Mouse (Mus musculus) heart, embryonic 11.5 days (tissue): ENCODE results near the gene Gm13285. TPM values are rescaled to one million over a fixed set of nuclear protein-coding genes. Genes with fewer than 3 reads are reported as not detected.
"Not testable (repeated sequence)": the region's sequence is repeated elsewhere in the genome, so short reads cannot be mapped to it uniquely, and the experiment has no call there.

Experiments used
- ATAC-seq: fragments of 200-750 bp; cut with Nextera tagmentation; replicated peaks from 2 replicates; pipeline ENCODE4 v1.8.0; 2017; ENCODE audit warnings: moderate library complexity; ENCODE audit not compliant: insufficient number of reproducible peaks, low FRiP score, low TSS enrichment
- H3K27ac ChIP-seq: fragments of 300-500 bp; sonication (generic); 2 replicates; pipeline ENCODE4 v1.5.1; 2014; ENCODE audit warnings: mild to moderate bottlenecking, low read depth, low read length
- H3K27me3 ChIP-seq: fragments of 300-500 bp; sonication (generic); 2 replicates; pipeline ENCODE4 v1.6.1; 2014; ENCODE audit warnings: mild to moderate bottlenecking, low read length, mixed read lengths; ENCODE audit not compliant: control insufficient read depth, insufficient read depth
- H3K36me3 ChIP-seq: fragments of 300-500 bp; sonication (generic); 2 replicates; pipeline ENCODE4 v1.6.1; 2014; ENCODE audit warnings: mild to moderate bottlenecking, low read length, moderate library complexity, mixed read lengths; ENCODE audit not compliant: control insufficient read depth, insufficient read depth
- H3K4me1 ChIP-seq: fragments of 300-500 bp; sonication (generic); 2 replicates; pipeline ENCODE4 v1.6.1; 2014; ENCODE audit warnings: low read length; ENCODE audit not compliant: control insufficient read depth, insufficient read depth
- H3K4me2 ChIP-seq: fragments of 300-500 bp; sonication (generic); 2 replicates; pipeline ENCODE4 v1.6.1; 2014; ENCODE audit warnings: mild to moderate bottlenecking, moderate library complexity
- H3K4me3 ChIP-seq: fragments of 300-500 bp; sonication (generic); 2 replicates; pipeline ENCODE4 v1.5.1; 2014; ENCODE audit warnings: low read depth, low read length
- H3K9ac ChIP-seq: fragments of 300-500 bp; sonication (generic); 2 replicates; pipeline ENCODE4 v1.6.1; 2014; ENCODE audit warnings: mild to moderate bottlenecking, low read depth, low read length, moderate library complexity
- H3K9me3 ChIP-seq: fragments of 300-500 bp; sonication (generic); replicated peaks from 2 replicates; pipeline ENCODE4 v1.6.1; 2016; ENCODE audit warnings: low read length; ENCODE audit not compliant: control insufficient read depth
- WGBS: fragments of 180-500 bp; shearing (Covaris S2); extraction: QIAGEN DNeasy Blood & Tissue Kit; methylation state at CpG from one replicate; pipeline ENCODE4 v1.1.7; 2014; ENCODE audit not compliant: insufficient replicate concordance; 5-methylcytosine and 5-hydroxymethylcytosine counted together
- polyA plus RNA-seq: library from polyadenylated mRNA; unstranded; fragments of >200 nt; fragmentation: Nextera tagmentation; extraction: Ambion mirVana; gene quantifications from 2 replicates; pipeline ENCODE4 v1.2.1, GENCODE M21; 2014

The Gm13285 gene
- polyA plus RNA-seq, 1 experiment from 2014 or later = 0.27 TPM

- no peak within 1 kb of the TSS for H3K27ac ChIP-seq
- WGBS = 52% methylated on average over 3 of the region's 3 CpGs
- no peaks in the 10 kb centered on the region for H3K4me1 ChIP-seq
- H3K4me3 ChIP-seq = no peak within 1 kb of the TSS
- H3K4me2 ChIP-seq = no peak within 1 kb of the TSS
- H3K9ac ChIP-seq = no peak within 1 kb of the TSS
- no peaks in the 10 kb centered on the region for H3K36me3 ChIP-seq
- H3K9me3 ChIP-seq = no peaks in the 10 kb centered on the region
- no peaks in the 10 kb centered on the region for H3K27me3 ChIP-seq
- no peak for ATAC-seq
These were observed 16.5 kb downstream of the Gm13285 start, which contains the start of gene Ifna7 for GRCm38 (mm10) chr4:88815928-88816327. TSS of gene Ifna7 (plus strand) at chr4:88816228.

- Histone ChIP-seq H3K36me3 (no peaks in the 10 kb centered on the region), H3K4me2 (no peak within 1 kb of the TSS), H3K27ac (no peak within 1 kb of the TSS), H3K9ac (no peak within 1 kb of the TSS), H3K27me3 (no peaks in the 10 kb centered on the region), H3K4me3 (no peak within 1 kb of the TSS), H3K9me3 (no peaks in the 10 kb centered on the region), H3K4me1 (no peaks in the 10 kb centered on the region)
- no peak for ATAC-seq
- 72% methylated on average over 1 of the region's 1 CpGs for WGBS
These were observed 20.2 kb downstream of the Gm13285 start, which contains the start of gene Ifna11 for GRCm38 (mm10) chr4:88819659-88820058. TSS of gene Ifna11 (plus strand) at chr4:88819959.

- H3K27me3 ChIP-seq = no peaks in the 10 kb centered on the region
- H3K9me3 ChIP-seq = no peaks in the 10 kb centered on the region
- H3K4me2 ChIP-seq = no peak overlapping the region
- no peak for ATAC-seq
- no peak overlapping the region for H3K4me3 ChIP-seq
- H3K9ac ChIP-seq = no peak overlapping the region
- H3K4me1 ChIP-seq = no peaks in the 10 kb centered on the region
- 22% methylated on average over 4 of the region's 4 CpGs for WGBS
- H3K27ac ChIP-seq = no peak overlapping the region
- H3K36me3 ChIP-seq = no peaks in the 10 kb centered on the region
These were observed 23.5 kb downstream of the Gm13285 start for GRCm38 (mm10) chr4:88822995-88823394.

GRCm38 (mm10) chr4:88827116-88827515 lies 27.7 kb downstream of the Gm13285 start, which contains the start of gene Ifna6:
TSS of gene Ifna6 (plus strand) at chr4:88827416.
- not testable (repeated sequence) for H3K4me1 ChIP-seq, ATAC-seq, H3K36me3 ChIP-seq, H3K27ac ChIP-seq, H3K4me3 ChIP-seq, H3K4me2 ChIP-seq, H3K27me3 ChIP-seq, H3K9ac ChIP-seq, H3K9me3 ChIP-seq

GRCm38 (mm10) chr4:88830523-88830922 lies 31.1 kb downstream of the Gm13285 start:
- Histone ChIP-seq H3K4me1 (no peaks in the 10 kb centered on the region), H3K4me3 (no peak overlapping the region), H3K27ac (no peak overlapping the region), H3K9me3 (no peaks in the 10 kb centered on the region), H3K4me2 (no peak overlapping the region), H3K9ac (no peak overlapping the region), H3K36me3 (no peaks in the 10 kb centered on the region), H3K27me3 (no peaks in the 10 kb centered on the region)
- no peak for ATAC-seq
- WGBS = 25% methylated on average over 4 of the region's 4 CpGs

- not testable (repeated sequence) for H3K27me3 ChIP-seq, ATAC-seq, H3K9me3 ChIP-seq, H3K36me3 ChIP-seq, H3K4me1 ChIP-seq, H3K4me3 ChIP-seq, H3K9ac ChIP-seq, H3K4me2 ChIP-seq, H3K27ac ChIP-seq
- WGBS = 90% methylated on average over 1 of the region's 1 CpGs
These were observed 35.8 kb downstream of the Gm13285 start, which contains the start of gene Ifna5 for GRCm38 (mm10) chr4:88835225-88835624. TSS of gene Ifna5 (plus strand) at chr4:88835525.

- no peak overlapping the region for H3K4me2 ChIP-seq
- H3K9ac ChIP-seq = no peak overlapping the region
- no peaks in the 10 kb centered on the region for H3K36me3 ChIP-seq
- H3K27ac ChIP-seq = no peak overlapping the region
- H3K4me3 ChIP-seq = no peak overlapping the region
- no peaks in the 10 kb centered on the region for H3K4me1 ChIP-seq
- no peaks in the 10 kb centered on the region for H3K9me3 ChIP-seq
- 35% methylated on average over 3 of the region's 3 CpGs for WGBS
- ATAC-seq = no peak
- no peaks in the 10 kb centered on the region for H3K27me3 ChIP-seq
These were observed 39.4 kb downstream of the Gm13285 start for GRCm38 (mm10) chr4:88838828-88839227.

GRCm38 (mm10) chr4:88840058-88840457 lies 40.6 kb downstream of the Gm13285 start:
- 67% methylated on average over 3 of the region's 3 CpGs for whole genome bisulfite sequencing
- H3K27me3 ChIP-seq = no peaks in the 10 kb centered on the region

GRCm38 (mm10) chr4:88841438-88841911 lies 42.0 kb downstream of the Gm13285 start, which contains the start of gene Ifna4:
TSS of gene Ifna4 (plus strand) at chr4:88841861.
- WGBS = 43% methylated on average over 2 of the region's 2 CpGs
- ATAC-seq = no peak

More at GRCm38 (mm10) chr4:88840058-88840457, 40.6 kb downstream of the Gm13285 start:
- Histone ChIP-seq H3K36me3 (no peaks in the 10 kb centered on the region), H3K27ac (no peak overlapping the region), H3K4me1 (no peaks in the 10 kb centered on the region), H3K9ac (no peak overlapping the region), H3K9me3 (no peaks in the 10 kb centered on the region), H3K4me2 (no peak overlapping the region), H3K4me3 (no peak overlapping the region)
- ATAC-seq = no peak

More at GRCm38 (mm10) chr4:88841438-88841911, 42.0 kb downstream of the Gm13285 start, which contains the start of gene Ifna4:
- H3K4me3 ChIP-seq = no peak within 1 kb of the TSS
- H3K9ac ChIP-seq = no peak within 1 kb of the TSS
- H3K9me3 ChIP-seq = no peaks in the 10 kb centered on the region
- no peaks in the 10 kb centered on the region for H3K4me1 ChIP-seq
- H3K36me3 ChIP-seq = no peaks in the 10 kb centered on the region
- no peak within 1 kb of the TSS for H3K4me2 ChIP-seq
- no peaks in the 10 kb centered on the region for H3K27me3 ChIP-seq
- no peak within 1 kb of the TSS for H3K27ac ChIP-seq
